Mouse (Mus musculus): ENCODE measurements around the gene Actr2. TPM values are rescaled to one million over a fixed set of nuclear protein-coding genes. Genes with fewer than 3 reads are reported as not detected.

Gene Actr2
- polyA plus RNA-seq, 1 experiment from 2014 or later, result 121 TPM

DNA sequence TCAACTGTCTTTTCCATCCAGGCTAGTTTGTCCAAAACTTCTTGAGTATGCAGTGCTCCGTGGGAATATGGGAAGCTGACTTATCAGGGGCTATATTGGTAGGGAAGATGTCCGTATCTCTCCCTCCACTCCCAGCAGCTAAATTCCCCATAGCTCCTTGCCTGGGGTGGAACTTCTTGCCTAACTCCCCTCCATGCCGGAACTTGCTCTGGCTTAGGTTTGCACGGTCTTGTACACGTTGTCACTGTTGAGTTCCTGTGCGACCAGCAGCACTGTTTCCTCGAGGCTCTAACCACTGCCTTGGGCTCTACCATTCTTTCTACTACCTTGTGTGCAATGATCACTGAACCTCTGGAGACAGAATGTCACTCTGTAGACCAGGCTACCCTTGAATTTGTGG is 4.6 kb downstream of the Actr2 start:
- 91% methylated on average over 7 of the region's 7 CpGs for WGBS
- no peak for ATAC-seq (ENCODE audit: borderline replicate concordance, extremely low read depth, low FRiP score, low TSS enrichment)

DNA sequence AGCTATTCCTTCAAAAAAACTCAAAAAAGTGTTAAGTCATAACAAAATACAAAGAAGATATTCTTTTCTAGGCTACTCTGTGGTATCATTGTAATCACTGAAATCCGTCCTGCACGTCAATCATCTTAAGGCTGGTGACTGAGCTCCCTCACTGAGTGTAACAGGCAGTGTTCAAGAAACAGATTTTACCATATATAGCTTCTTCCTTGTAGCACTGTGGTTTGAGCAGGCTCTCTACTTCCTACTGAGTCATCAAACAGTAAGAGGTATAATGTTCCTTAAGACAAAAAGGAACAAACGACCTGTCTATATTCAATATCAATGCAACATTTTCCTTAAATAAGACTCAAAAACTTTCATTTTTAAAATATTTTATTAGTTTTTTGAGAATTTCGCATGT is 5.0 kb downstream of the Actr2 start:
- H3K27ac ChIP-seq, result no peak overlapping the region
- WGBS, result 94% methylated on average over 4 of the region's 4 CpGs

More for the DNA sequence above, 4.6 kb downstream of the Actr2 start:
- H3K9me3 ChIP-seq, result no peaks in the 10 kb centered on the region
- peaks cover 7% of the 10 kb centered on the region for H3K36me3 ChIP-seq
- H3K27me3 ChIP-seq, result no peaks in the 10 kb centered on the region
- H3K4me1 ChIP-seq, result peaks cover 9% of the 10 kb centered on the region
- no peak overlapping the region for H3K4me3 ChIP-seq
- no peak overlapping the region for H3K9ac ChIP-seq
- H3K27ac ChIP-seq, result no peak overlapping the region
- no peak overlapping the region for H3K4me2 ChIP-seq

DNA sequence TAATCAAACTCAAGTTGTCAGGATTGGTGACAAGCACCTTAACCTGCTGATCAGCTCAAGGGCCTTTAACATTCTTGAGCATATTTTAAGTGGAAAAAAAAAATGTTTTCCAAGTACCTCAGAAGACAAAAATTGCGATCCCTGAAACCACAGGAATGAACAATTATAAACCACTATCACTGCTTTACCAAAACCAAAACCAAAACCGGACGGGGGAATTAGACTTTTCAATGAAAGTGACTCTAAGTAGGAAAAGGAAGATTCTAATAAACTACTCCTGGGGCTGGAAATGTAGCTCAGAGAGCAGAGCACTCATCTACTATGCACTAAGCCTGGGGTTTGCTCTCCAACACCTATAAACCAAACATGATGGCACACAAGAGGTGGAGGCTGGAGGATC is 5.8 kb downstream of the Actr2 start:
- Histone ChIP-seq H3K27me3 (no peaks in the 10 kb centered on the region), H3K4me1 (peaks cover 9% of the 10 kb centered on the region), H3K9me3 (no peaks in the 10 kb centered on the region), H3K4me2 (no peak overlapping the region), H3K27ac (no peak overlapping the region), H3K9ac (no peak overlapping the region), H3K36me3 (peaks cover 7% of the 10 kb centered on the region), H3K4me3 (no peak overlapping the region)
- no peak for ATAC-seq (ENCODE audit: borderline replicate concordance, extremely low read depth, low FRiP score, low TSS enrichment)
- WGBS, result 73% methylated on average over 3 of the region's 3 CpGs

More for the DNA sequence above, 5.0 kb downstream of the Actr2 start:
- Histone ChIP-seq H3K36me3 (peaks cover 7% of the 10 kb centered on the region), H3K4me3 (no peak overlapping the region), H3K9me3 (no peaks in the 10 kb centered on the region), H3K4me2 (no peak overlapping the region), H3K9ac (no peak overlapping the region), H3K4me1 (peaks cover 9% of the 10 kb centered on the region), H3K27me3 (no peaks in the 10 kb centered on the region)
- no peak for ATAC-seq (ENCODE audit: borderline replicate concordance, extremely low read depth, low FRiP score, low TSS enrichment)

DNA sequence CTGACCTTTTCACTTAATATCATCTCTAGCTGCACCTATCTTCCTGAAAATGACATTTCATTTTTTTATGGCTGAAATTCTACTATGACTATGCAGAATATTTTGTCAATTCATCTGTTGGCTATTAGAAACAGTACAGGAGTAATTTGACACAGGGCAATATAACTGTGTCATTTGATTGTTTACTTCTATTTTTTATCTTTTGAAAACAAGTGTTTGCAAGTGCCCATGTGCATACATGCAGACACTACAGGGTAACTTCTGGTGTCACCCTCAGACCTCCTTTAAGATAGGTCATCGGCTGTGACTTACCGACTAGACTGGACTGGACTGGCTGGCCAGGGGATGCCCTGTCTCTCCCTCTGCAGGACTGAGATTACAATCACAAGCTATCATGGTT is 8.8 kb downstream of the Actr2 start:
- Histone ChIP-seq H3K4me2 (no peak overlapping the region), H3K27ac (no peak overlapping the region), H3K27me3 (no peaks in the 10 kb centered on the region), H3K4me1 (no peaks in the 10 kb centered on the region), H3K9me3 (no peaks in the 10 kb centered on the region), H3K9ac (no peak overlapping the region), H3K36me3 (peaks cover 13% of the 10 kb centered on the region), H3K4me3 (no peak overlapping the region)
- no peak for ATAC-seq (ENCODE audit: borderline replicate concordance, extremely low read depth, low FRiP score, low TSS enrichment)
- WGBS, result 85% methylated on average over 2 of the region's 2 CpGs

DNA sequence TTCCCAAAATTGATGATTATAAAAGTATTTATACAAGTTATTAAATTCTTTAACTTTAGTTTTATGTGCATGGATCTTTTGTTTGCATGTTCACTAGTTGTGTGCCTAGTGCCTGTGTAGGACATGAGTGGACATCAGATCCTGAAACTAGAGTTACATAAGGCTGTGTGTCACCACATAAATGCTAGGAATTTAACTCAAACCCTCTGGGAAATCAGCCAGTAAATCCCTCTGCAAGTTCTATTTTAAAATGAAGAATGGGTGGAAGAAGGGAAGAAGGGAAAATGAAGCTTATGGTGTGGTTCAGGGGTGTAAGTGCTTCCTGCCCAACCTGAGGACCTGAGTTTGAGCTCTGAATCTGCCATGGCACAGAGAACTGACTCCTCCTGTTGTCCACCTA is 26.4 kb downstream of the Actr2 start:
- no peak for ATAC-seq (ENCODE audit: borderline replicate concordance, extremely low read depth, low FRiP score, low TSS enrichment)
- Histone ChIP-seq H3K4me2 (no peak overlapping the region), H3K4me3 (no peak overlapping the region), H3K9me3 (no peaks in the 10 kb centered on the region), H3K36me3 (peaks cover 40% of the 10 kb centered on the region), H3K27ac (no peak overlapping the region), H3K27me3 (no peaks in the 10 kb centered on the region), H3K4me1 (no peaks in the 10 kb centered on the region), H3K9ac (no peak overlapping the region)

DNA sequence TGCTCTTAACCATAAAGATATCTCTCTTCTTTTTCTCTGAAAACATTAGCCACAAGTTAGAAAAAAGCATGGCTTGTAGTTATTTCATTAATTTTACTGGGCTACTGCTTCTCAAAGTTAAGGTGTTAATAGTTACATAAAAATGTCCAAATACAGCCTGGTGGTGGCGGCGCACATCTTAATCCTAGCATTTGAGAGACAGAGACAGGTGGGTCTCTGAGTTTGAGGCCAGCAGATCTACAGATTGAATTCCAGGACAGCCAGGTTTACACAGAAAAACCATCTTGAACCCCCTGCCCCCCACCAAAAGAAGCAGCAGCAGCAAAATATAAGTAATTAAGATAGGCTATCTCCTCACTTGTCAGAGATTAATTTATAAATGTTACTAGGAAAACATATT is 27.1 kb downstream of the Actr2 start:
- no peaks in the 10 kb centered on the region for H3K9me3 ChIP-seq
- no peak overlapping the region for H3K9ac ChIP-seq
- 99% methylated on average over 2 of the region's 2 CpGs for WGBS

DNA sequence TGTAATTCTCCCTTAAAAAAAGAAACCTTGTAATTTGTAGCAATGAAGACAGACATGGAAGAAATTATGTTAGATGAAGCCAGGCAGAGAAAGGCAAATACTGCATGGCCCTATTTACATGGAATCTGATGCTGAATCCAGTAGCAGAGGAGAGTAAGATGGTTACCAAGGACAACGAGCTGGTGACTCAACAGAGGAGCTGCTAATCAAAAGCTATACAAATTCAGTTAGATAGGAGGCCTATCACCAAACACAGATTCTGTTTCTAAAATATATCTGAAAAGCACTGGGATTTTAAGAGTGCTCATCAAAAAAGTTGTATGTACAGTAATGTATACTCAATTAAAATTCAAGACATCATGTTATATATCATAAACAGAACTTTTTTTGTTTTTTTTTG is 37.3 kb downstream of the Actr2 start:
- Histone ChIP-seq H3K4me3 (no peak overlapping the region), H3K27me3 (no peaks in the 10 kb centered on the region), H3K9ac (no peak overlapping the region), H3K36me3 (peaks cover 67% of the 10 kb centered on the region), H3K27ac (no peak overlapping the region), H3K9me3 (no peaks in the 10 kb centered on the region), H3K4me1 (no peaks in the 10 kb centered on the region), H3K4me2 (no peak overlapping the region)
- 84% methylated on average over 1 of the region's 1 CpGs for WGBS
- ATAC-seq (ENCODE audit: borderline replicate concordance, extremely low read depth, low FRiP score, low TSS enrichment), result no peak

More for the DNA sequence above, 27.1 kb downstream of the Actr2 start:
- Histone ChIP-seq H3K4me2 (no peak overlapping the region), H3K4me3 (no peak overlapping the region), H3K36me3 (peaks cover 45% of the 10 kb centered on the region), H3K27me3 (no peaks in the 10 kb centered on the region), H3K4me1 (no peaks in the 10 kb centered on the region), H3K27ac (no peak overlapping the region)
- ATAC-seq (ENCODE audit: borderline replicate concordance, extremely low read depth, low FRiP score, low TSS enrichment), result no peak

DNA sequence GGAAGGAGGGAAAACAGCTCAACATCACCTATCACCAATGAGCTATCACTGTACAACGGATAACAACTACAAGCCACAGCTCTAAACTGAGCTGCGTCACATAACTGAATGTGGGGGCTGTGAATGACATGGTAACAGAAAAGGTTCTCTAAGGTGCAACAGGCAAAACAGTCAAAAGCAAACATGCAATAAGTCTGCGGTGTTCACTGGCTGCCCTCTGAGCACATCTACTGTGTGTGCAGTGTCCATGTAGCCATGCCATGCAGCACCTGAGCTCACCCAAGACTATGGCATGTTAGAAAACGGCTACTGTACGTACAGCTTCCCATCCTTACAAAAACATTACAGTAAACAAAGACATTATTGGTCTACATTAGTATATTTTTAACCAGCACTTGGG is 39.9 kb downstream of the Actr2 start:
- no peak overlapping the region for H3K9ac ChIP-seq
- H3K36me3 ChIP-seq, result peaks cover 53% of the 10 kb centered on the region
- H3K4me1 ChIP-seq, result no peaks in the 10 kb centered on the region
- no peak overlapping the region for H3K4me2 ChIP-seq
- 91% methylated on average over 5 of the region's 5 CpGs for WGBS
- H3K27me3 ChIP-seq, result no peaks in the 10 kb centered on the region
- H3K9me3 ChIP-seq, result no peaks in the 10 kb centered on the region
- ATAC-seq (ENCODE audit: borderline replicate concordance, extremely low read depth, low FRiP score, low TSS enrichment), result no peak
- H3K4me3 ChIP-seq, result no peak overlapping the region
- no peak overlapping the region for H3K27ac ChIP-seq

DNA sequence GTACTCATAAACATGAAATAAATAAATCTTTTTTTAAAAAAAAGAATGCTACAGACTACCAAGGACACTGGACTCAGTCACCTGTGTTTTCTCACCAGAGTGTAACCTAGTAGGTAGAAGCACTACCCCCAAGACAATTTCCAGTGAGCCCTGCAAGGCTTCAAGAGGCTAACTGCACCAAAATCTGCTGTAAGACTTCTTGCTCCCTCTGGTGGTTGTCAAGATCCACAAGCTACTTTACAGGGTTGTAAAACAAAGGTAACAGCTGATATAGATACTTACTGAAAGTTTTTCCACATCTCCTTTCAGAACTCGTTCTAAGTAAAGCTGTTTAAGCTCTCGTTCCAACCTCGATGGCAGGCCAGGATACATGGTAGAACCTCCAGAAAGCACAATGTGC is 40.5 kb downstream of the Actr2 start:
- Histone ChIP-seq H3K4me3 (no peak overlapping the region), H3K36me3 (peaks cover 51% of the 10 kb centered on the region), H3K27me3 (no peaks in the 10 kb centered on the region), H3K27ac (no peak overlapping the region), H3K4me2 (no peak overlapping the region), H3K4me1 (no peaks in the 10 kb centered on the region), H3K9me3 (no peaks in the 10 kb centered on the region), H3K9ac (no peak overlapping the region)
- 68% methylated on average over 3 of the region's 3 CpGs for WGBS
- ATAC-seq (ENCODE audit: borderline replicate concordance, extremely low read depth, low FRiP score, low TSS enrichment), result no peak

DNA sequence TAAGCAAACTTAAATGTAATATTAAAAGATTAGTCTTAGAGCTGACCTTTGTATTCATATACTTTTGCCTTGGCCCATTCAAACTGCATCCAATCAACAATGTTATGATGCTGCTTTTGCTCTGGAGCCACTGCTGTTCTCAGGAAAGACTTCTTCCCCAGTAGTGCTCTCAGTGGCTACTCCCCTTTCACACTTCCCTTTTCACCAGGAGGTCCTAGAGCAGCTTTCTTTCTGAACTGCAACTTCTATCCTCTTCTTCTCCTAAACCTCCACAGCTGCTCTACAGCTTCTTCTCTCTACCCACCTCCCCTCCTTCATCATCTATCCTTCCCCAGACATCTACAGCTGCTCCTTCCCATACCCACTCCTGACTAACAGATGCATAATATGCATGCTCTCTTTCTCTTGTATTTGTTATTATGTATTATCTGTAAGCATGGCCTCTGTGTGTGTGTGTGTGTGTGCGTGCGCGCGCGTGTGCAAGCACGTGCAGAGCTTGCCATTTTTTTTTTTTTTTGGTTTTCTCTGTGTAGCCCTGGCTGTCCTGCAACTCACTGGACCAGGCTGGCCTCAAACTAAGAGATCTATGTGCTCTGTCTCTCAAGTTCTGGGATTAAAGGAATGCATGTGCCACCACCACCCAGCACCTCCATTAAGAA is 44.2 kb downstream of the Actr2 start:
- Histone ChIP-seq H3K4me3 (no peak overlapping the region), H3K4me1 (no peaks in the 10 kb centered on the region), H3K9me3 (no peaks in the 10 kb centered on the region), H3K27me3 (no peaks in the 10 kb centered on the region), H3K27ac (no peak overlapping the region), H3K9ac (no peak overlapping the region), H3K36me3 (peaks cover 45% of the 10 kb centered on the region), H3K4me2 (no peak overlapping the region)
- no peak for ATAC-seq (ENCODE audit: borderline replicate concordance, extremely low read depth, low FRiP score, low TSS enrichment)
- WGBS, result 96% methylated on average over 6 of the region's 6 CpGs

DNA sequence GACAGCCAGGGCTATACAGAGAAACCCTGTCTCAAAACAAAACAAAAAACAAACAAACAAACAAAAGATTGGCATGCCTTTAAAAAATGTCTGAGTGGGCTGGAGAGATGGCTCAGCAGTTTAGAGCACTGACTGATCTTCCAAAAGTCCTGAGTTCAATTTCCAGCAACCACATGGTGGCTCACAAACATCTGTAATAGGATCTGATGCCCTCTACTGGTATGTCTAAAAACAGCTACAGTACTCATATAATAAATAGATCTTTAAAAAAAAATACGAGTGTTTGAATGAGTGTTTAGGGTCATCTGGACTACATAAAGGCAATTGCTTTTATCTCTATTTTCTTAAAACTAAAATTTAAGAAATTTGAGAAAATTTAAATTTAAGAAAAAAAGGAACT is 45.2 kb downstream of the Actr2 start:
- WGBS, result 48% methylated on average over 1 of the region's 1 CpGs
- Histone ChIP-seq H3K36me3 (peaks cover 45% of the 10 kb centered on the region), H3K27me3 (no peaks in the 10 kb centered on the region)

DNA sequence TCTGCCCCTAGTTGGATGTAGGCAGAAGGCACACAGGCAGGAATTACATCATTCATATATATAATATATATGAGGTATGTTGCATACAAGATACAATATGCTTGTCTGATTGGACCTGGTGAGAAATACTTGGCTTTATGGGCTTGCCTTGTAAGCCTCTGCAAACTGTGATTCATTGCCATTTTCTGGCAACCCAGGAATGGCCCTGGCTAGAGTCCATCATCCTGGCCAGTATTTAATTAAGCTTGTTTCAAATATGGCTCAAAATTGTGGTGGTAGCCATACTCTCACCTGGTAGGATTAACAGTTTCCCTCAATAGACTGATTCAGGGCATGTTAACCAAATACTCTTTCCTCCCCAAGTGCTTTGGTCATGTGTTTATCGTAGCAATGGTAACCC is 46.6 kb downstream of the Actr2 start:
- WGBS, result 97% methylated on average over 1 of the region's 1 CpGs
- Histone ChIP-seq H3K4me2 (no peak overlapping the region), H3K4me1 (no peaks in the 10 kb centered on the region), H3K9me3 (no peaks in the 10 kb centered on the region), H3K9ac (no peak overlapping the region), H3K36me3 (peaks cover 41% of the 10 kb centered on the region), H3K4me3 (no peak overlapping the region), H3K27me3 (no peaks in the 10 kb centered on the region), H3K27ac (no peak overlapping the region)
- no peak for ATAC-seq (ENCODE audit: borderline replicate concordance, extremely low read depth, low FRiP score, low TSS enrichment)

More for the DNA sequence above, 45.2 kb downstream of the Actr2 start:
- Histone ChIP-seq H3K9me3 (no peaks in the 10 kb centered on the region), H3K4me1 (no peaks in the 10 kb centered on the region), H3K4me2 (no peak overlapping the region), H3K9ac (no peak overlapping the region), H3K27ac (no peak overlapping the region), H3K4me3 (no peak overlapping the region)
- no peak for ATAC-seq (ENCODE audit: borderline replicate concordance, extremely low read depth, low FRiP score, low TSS enrichment)

DNA sequence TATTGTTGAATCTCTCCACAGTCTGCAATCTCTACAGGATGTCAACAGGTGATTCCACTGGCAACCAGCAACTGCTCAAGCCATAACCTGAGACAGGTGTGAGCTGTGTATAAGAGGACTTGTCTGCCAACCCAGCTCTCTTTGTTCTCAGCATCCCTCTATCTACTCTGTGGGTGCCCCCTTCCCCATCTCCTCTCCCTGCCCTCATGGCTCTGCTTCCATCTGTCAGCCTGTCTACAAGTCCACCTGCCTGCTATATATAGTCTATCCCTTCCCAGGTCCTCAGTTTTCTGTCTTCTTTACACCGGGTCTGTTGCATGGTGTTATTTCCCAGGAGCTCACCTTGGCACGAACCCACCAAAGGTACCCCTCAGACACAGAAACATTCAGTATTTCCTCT is 47.8 kb downstream of the Actr2 start:
- no peak for ATAC-seq (ENCODE audit: borderline replicate concordance, extremely low read depth, low FRiP score, low TSS enrichment)
- Histone ChIP-seq H3K9ac (no peak overlapping the region), H3K27ac (no peak overlapping the region), H3K36me3 (peaks cover 35% of the 10 kb centered on the region), H3K4me3 (no peak overlapping the region), H3K27me3 (no peaks in the 10 kb centered on the region), H3K4me2 (no peak overlapping the region), H3K9me3 (no peaks in the 10 kb centered on the region), H3K4me1 (no peaks in the 10 kb centered on the region)
- WGBS, result 85% methylated on average over 2 of the region's 2 CpGs
